Mouse (Mus musculus): ENCODE measurements around the gene Chd2. TPM values are rescaled to one million over a fixed set of nuclear protein-coding genes. Genes with fewer than 3 reads are reported as not detected.

Gene Chd2
- polyA plus RNA-seq, 1 experiment from 2014 or later, result 52.4 TPM

GRCm38 (mm10) chr7:73402106-73402505 is 139.5 kb downstream of the Chd2 start:
- Histone ChIP-seq H3K4me1 (peaks cover 50% of the 10 kb centered on the region), H3K9me3 (no peaks in the 10 kb centered on the region), H3K4me2 (no peak overlapping the region), H3K9ac (no peak overlapping the region), H3K4me3 (no peak overlapping the region), H3K27ac (0 out of 2 replicates have a peak overlapping the region, but pooled peaks have one; percentile 43), H3K36me3 (replicated peaks) (no peaks in the 10 kb centered on the region; the same call in 1 of the 2 replicates), H3K27me3 (replicated peaks) (no peaks in the 10 kb centered on the region)
- no peak for ATAC-seq (replicated peaks)
- 20% methylated on average over 2 of the region's 2 CpGs for WGBS

- no peaks in the 10 kb centered on the region for H3K9me3 ChIP-seq
- H3K4me2 ChIP-seq, result peak overlapping the region; percentile 55
- peak overlapping the region; percentile 30; the same call in 1 of the 2 replicates for H3K9ac ChIP-seq
- peaks cover 54% of the 10 kb centered on the region for H3K4me1 ChIP-seq
- peak overlapping the region; percentile 78 for H3K27ac ChIP-seq
- no peaks in the 10 kb centered on the region for H3K36me3 ChIP-seq (replicated peaks)
- H3K27me3 ChIP-seq (replicated peaks), result no peaks in the 10 kb centered on the region
- ATAC-seq (replicated peaks), result peak; percentile 59
- 9% methylated on average over 20 of the region's 20 CpGs for WGBS
- peak overlapping the region; percentile 27 for H3K4me3 ChIP-seq
Observed at GRCm38 (mm10) chr7:73400051-73400916, 141.3 kb downstream of the Chd2 start.

GRCm38 (mm10) chr7:73399501-73400044 is 142.1 kb downstream of the Chd2 start:
- H3K27me3 ChIP-seq (replicated peaks), result no peaks in the 10 kb centered on the region
- H3K4me3 ChIP-seq, result peak overlapping the region; percentile 27
- peak overlapping the region; percentile 55 for H3K4me2 ChIP-seq
- WGBS, result 2% methylated on average over 19 of the region's 19 CpGs
- H3K9me3 ChIP-seq, result no peaks in the 10 kb centered on the region
- H3K9ac ChIP-seq, result peak overlapping the region; percentile 30; the same call in 1 of the 2 replicates
- H3K4me1 ChIP-seq, result peaks cover 54% of the 10 kb centered on the region
- peak overlapping the region; percentile 78 for H3K27ac ChIP-seq
- H3K36me3 ChIP-seq (replicated peaks), result no peaks in the 10 kb centered on the region
- peak; percentile 68 for ATAC-seq (replicated peaks)

- Histone ChIP-seq H3K9me3 (no peaks in the 10 kb centered on the region), H3K27ac (peak overlapping the region; percentile 78), H3K9ac (peak overlapping the region; percentile 30; the same call in 1 of the 2 replicates), H3K4me2 (peak overlapping the region; percentile 55), H3K4me1 (peaks cover 55% of the 10 kb centered on the region), H3K36me3 (replicated peaks) (no peaks in the 10 kb centered on the region), H3K27me3 (replicated peaks) (no peaks in the 10 kb centered on the region), H3K4me3 (peak overlapping the region; percentile 27)
- 9% methylated on average over 19 of the region's 19 CpGs for WGBS
- no peak for ATAC-seq (replicated peaks)
Observed at GRCm38 (mm10) chr7:73398806-73399442, 142.7 kb downstream of the Chd2 start.

- Histone ChIP-seq H3K4me3 (peak overlapping the region; percentile 27; the same call in 1 of the 2 replicates), H3K27ac (peak overlapping the region; percentile 78), H3K4me2 (peak overlapping the region; percentile 55), H3K9ac (0 out of 2 replicates have a peak overlapping the region, but pooled peaks have one; percentile 30), H3K27me3 (replicated peaks) (no peaks in the 10 kb centered on the region), H3K9me3 (no peaks in the 10 kb centered on the region), H3K4me1 (peaks cover 58% of the 10 kb centered on the region), H3K36me3 (replicated peaks) (no peaks in the 10 kb centered on the region)
- WGBS, result 10% methylated on average over 11 of the region's 11 CpGs
- peak; percentile 48 for ATAC-seq (replicated peaks)
Observed at GRCm38 (mm10) chr7:73398319-73398718, 143.3 kb downstream of the Chd2 start.

- peak overlapping the region; percentile 81 for H3K27ac ChIP-seq
- no peaks in the 10 kb centered on the region for H3K27me3 ChIP-seq (replicated peaks)
- WGBS, result 29% methylated on average over 4 of the region's 4 CpGs
- H3K4me3 ChIP-seq, result peak overlapping the region; percentile 62
- H3K4me2 ChIP-seq, result peak overlapping the region; percentile 86
- peak overlapping the region; percentile 28 for H3K9ac ChIP-seq
- H3K9me3 ChIP-seq, result no peaks in the 10 kb centered on the region
- peaks cover 68% of the 10 kb centered on the region for H3K4me1 ChIP-seq
- H3K36me3 ChIP-seq (replicated peaks), result no peaks in the 10 kb centered on the region
- no peak for ATAC-seq (replicated peaks)
Observed at GRCm38 (mm10) chr7:73394013-73394409, 147.6 kb downstream of the Chd2 start.

- Histone ChIP-seq H3K36me3 (replicated peaks) (no peaks in the 10 kb centered on the region), H3K4me1 (peaks cover 63% of the 10 kb centered on the region), H3K4me3 (peak overlapping the region; percentile 62), H3K9ac (peak overlapping the region; percentile 28), H3K9me3 (no peaks in the 10 kb centered on the region), H3K27ac (peak overlapping the region; percentile 81), H3K27me3 (replicated peaks) (no peaks in the 10 kb centered on the region), H3K4me2 (peak overlapping the region; percentile 86)
- 30% methylated on average over 9 of the region's 9 CpGs for WGBS
- ATAC-seq (replicated peaks), result no peak
Observed at GRCm38 (mm10) chr7:73393307-73394012, 148.2 kb downstream of the Chd2 start.

GRCm38 (mm10) chr7:73392359-73392758 is 149.3 kb downstream of the Chd2 start:
- Histone ChIP-seq H3K36me3 (replicated peaks) (no peaks in the 10 kb centered on the region), H3K9ac (peak overlapping the region; percentile 65), H3K4me3 (peak overlapping the region; percentile 62), H3K27ac (peak overlapping the region; percentile 81), H3K9me3 (no peaks in the 10 kb centered on the region), H3K4me2 (peak overlapping the region; percentile 86), H3K4me1 (peaks cover 52% of the 10 kb centered on the region), H3K27me3 (replicated peaks) (no peaks in the 10 kb centered on the region)
- WGBS, result 2% methylated on average over 9 of the region's 9 CpGs
- no peak for ATAC-seq (replicated peaks)

- no peaks in the 10 kb centered on the region for H3K9me3 ChIP-seq
- H3K4me3 ChIP-seq, result peak overlapping the region; percentile 62
- H3K27me3 ChIP-seq (replicated peaks), result no peaks in the 10 kb centered on the region
- H3K4me1 ChIP-seq, result peaks cover 54% of the 10 kb centered on the region
- peak overlapping the region; percentile 65 for H3K9ac ChIP-seq
- peak overlapping the region; percentile 86 for H3K4me2 ChIP-seq
- peak overlapping the region; percentile 81 for H3K27ac ChIP-seq
- ATAC-seq (replicated peaks), result peak; percentile 12
- H3K36me3 ChIP-seq (replicated peaks), result no peaks in the 10 kb centered on the region
- under 1% methylated on average over 39 of the region's 39 CpGs for WGBS
Observed at GRCm38 (mm10) chr7:73391518-73392321, 149.9 kb downstream of the Chd2 start.

GRCm38 (mm10) chr7:73391002-73391517 is 150.6 kb downstream of the Chd2 start:
- Histone ChIP-seq H3K4me3 (peak overlapping the region; percentile 62), H3K27ac (peak overlapping the region; percentile 81), H3K27me3 (replicated peaks) (no peaks in the 10 kb centered on the region), H3K36me3 (replicated peaks) (no peaks in the 10 kb centered on the region), H3K4me2 (peak overlapping the region; percentile 86), H3K9ac (peak overlapping the region; percentile 65), H3K4me1 (peaks cover 57% of the 10 kb centered on the region), H3K9me3 (no peaks in the 10 kb centered on the region)
- WGBS, result under 1% methylated on average over 42 of the region's 42 CpGs
- ATAC-seq (replicated peaks), result peak; percentile 76
